Mouse (Mus musculus): ENCODE measurements at regions not wholly inside any gene's neighbourhood (a gene's known extent, or its start where the extent isn't known, plus 50 kb on each side); places are given as distances from the start of the nearest gene placed in this dataset.
A peak's percentile ranks its signal among the peaks of the same experiment; 100 is the strongest.

DNA sequence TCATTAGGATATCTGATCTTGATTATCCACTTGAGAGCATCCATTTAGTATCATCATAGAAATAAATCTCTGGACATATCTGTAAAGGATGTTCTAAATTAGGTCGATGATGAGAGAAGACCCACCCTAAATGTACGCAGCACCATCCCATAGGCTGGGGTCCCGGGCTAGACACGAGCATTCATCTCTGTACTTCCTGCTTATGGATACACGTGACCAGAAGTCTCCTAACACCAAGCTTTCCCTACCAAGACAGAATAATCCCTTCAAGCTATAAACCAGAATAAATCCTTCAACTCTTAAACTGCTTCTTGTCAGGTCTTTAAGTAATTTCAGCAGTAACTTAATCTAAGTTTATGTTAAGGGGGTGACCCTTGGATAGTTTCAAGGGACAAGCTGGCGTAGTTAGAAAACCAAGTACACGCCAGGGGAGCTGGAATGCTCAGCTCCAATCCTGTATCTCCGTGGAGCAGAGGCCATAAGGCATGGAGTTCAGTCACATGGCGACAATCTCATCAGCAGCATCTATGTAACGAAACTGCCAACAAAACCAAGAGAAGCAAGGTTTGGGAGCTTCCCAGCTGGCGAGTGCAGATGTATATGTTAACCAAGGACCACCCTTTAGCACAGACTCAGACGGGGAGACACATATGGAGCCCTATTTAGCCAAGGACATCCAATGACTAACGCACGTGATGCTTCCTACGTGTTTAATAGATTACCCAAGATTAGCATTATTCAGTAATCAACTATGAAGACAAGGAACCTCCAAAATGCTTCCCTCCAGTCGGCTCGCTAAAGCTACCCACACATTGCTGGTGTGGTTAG, 76.3 kb upstream of the Spdye4c start:
- ATAC-seq (replicated peaks; ENCODE audit: low FRiP score), result peak; percentile 62
- Histone ChIP-seq H3K4me3 (replicated peaks) (no peak overlapping the region), H3K27me3 (no peaks in the 10 kb centered on the region), H3K4me2 (no peak overlapping the region), H3K36me3 (no peaks in the 10 kb centered on the region), H3K9ac (no peak overlapping the region), H3K27ac (peak overlapping the region; percentile 59), H3K4me1 (peaks cover 22% of the 10 kb centered on the region), H3K9me3 (replicated peaks) (no peaks in the 10 kb centered on the region)
- 54% methylated on average over 17 of the region's 17 CpGs for WGBS

DNA sequence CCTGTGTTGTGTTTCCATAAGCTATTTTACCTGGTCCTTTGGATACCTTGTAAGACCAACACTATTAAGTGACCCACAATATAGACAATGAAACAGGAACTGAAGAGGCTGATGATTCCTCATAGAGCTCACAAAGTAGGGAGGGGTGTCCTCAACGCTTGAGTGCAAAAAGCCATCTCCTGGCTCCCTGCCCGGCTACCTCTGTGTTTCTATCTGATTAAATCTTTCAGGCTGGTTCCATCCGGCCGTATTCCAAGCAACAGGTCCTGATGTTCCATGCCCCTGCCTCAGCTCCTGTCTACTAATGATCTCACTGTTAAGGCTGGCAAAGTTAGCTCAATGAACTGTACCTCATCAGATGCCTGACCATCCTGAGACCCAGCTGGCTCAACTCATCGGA, 75.3 kb upstream of the Spdye4c start:
- Histone ChIP-seq H3K4me3 (replicated peaks) (no peak overlapping the region), H3K36me3 (no peaks in the 10 kb centered on the region), H3K9ac (no peak overlapping the region), H3K9me3 (replicated peaks) (no peaks in the 10 kb centered on the region), H3K27me3 (no peaks in the 10 kb centered on the region), H3K4me1 (peaks cover 22% of the 10 kb centered on the region), H3K4me2 (no peak overlapping the region), H3K27ac (peak overlapping the region; percentile 59; the same call in 1 of the 2 replicates)
- no peak for ATAC-seq (replicated peaks; ENCODE audit: low FRiP score)
- WGBS, result 42% methylated on average over 5 of the region's 5 CpGs

DNA sequence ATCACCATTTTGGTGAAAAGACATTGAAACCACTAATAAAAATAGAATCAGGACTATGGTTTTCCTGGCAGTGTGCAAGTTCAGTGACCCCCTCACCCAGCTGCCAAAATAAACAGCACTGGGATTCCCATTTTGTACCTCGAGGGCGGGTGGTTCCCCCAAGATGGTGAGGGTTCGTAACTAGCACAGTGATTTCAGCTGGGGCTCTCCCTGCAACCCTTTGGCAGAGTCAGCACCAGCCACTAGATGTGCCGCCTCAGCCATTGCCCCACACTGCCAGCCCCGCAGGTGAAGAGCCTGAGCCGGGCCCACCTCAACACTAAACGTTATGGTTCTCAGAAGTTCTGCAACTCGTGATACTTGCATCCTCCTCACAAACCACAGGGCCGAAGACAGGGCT, 74.3 kb upstream of the Spdye4c start:
- Histone ChIP-seq H3K36me3 (no peaks in the 10 kb centered on the region), H3K9ac (no peak overlapping the region), H3K27me3 (no peaks in the 10 kb centered on the region), H3K4me1 (peaks cover 25% of the 10 kb centered on the region), H3K27ac (no peak overlapping the region), H3K9me3 (replicated peaks) (no peaks in the 10 kb centered on the region), H3K4me2 (no peak overlapping the region), H3K4me3 (replicated peaks) (no peak overlapping the region)
- no peak for ATAC-seq (replicated peaks; ENCODE audit: low FRiP score)
- 74% methylated on average over 9 of the region's 9 CpGs for whole genome bisulfite sequencing

DNA sequence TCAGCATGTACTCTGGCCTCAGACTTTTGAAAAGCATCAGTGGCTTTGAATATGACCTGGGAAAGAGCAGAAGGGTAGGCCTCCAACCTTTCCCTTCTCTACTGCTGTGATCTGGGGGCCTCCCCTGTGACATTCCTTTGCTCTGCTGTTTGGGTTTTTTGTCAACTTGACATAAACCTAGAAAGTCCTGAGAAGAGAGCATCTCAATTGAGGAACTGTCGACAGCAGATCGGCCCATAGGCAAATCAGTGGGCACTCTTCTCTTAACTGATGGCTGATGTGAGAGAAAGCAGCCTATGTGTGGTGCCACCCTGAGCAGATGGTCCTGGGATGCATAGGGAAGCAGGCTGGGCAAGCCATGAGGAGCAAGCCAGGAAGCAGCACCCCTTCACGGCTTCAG, 72.9 kb upstream of the Spdye4c start:
- Histone ChIP-seq H3K27me3 (no peaks in the 10 kb centered on the region), H3K4me1 (peaks cover 25% of the 10 kb centered on the region), H3K4me2 (no peak overlapping the region), H3K36me3 (no peaks in the 10 kb centered on the region), H3K9me3 (replicated peaks) (no peaks in the 10 kb centered on the region), H3K4me3 (replicated peaks) (no peak overlapping the region), H3K27ac (no peak overlapping the region), H3K9ac (no peak overlapping the region)
- ATAC-seq (replicated peaks; ENCODE audit: low FRiP score), result no peak
- 93% methylated on average over 3 of the region's 3 CpGs for WGBS

DNA sequence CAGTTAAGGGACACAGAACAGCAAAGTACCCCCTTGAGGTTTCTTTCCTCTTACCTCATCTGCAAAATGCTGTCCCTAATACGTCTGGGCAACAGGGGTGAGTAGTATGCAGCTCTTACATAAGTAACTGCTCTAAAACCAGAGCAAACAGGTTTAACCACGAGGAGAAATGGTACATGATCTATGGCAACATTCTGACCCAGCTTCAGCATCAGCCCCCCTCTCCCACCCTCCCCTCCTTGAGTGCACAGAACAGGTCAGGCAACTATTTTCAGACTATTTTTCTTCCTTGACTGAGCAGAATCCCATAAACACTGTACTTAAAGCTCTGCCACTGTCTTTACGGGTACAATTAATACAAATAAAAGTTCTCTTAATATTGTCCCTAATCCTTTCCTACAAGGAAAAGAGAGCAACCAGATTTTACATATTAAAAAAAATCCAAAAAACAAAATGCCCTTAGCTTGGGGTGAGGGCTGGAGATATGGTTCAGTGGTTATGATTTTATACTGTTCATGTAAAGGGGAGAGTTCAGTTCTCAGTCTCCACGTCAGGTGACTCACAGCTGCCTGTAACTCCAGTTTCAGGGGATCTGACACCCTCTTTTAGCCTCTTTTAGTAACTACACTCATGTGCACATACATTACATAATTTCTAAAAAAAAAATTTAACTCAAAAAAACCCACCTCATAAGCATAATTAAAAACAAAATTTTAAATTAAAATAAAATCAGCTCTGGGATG, 69.1 kb upstream of the Spdye4c start:
- WGBS, result 26% methylated on average over 4 of the region's 4 CpGs
- no peak overlapping the region for H3K9ac ChIP-seq
- no peaks in the 10 kb centered on the region for H3K27me3 ChIP-seq
- no peaks in the 10 kb centered on the region for H3K9me3 ChIP-seq (replicated peaks)
- H3K4me1 ChIP-seq, result peaks cover 7% of the 10 kb centered on the region; the same call in 1 of the 2 replicates
- H3K27ac ChIP-seq, result peak overlapping the region; percentile 56; the same call in 1 of the 2 replicates
- H3K36me3 ChIP-seq, result no peaks in the 10 kb centered on the region
- no peak overlapping the region for H3K4me2 ChIP-seq
- no peak overlapping the region for H3K4me3 ChIP-seq (replicated peaks)
- peak; percentile 83 for ATAC-seq (replicated peaks; ENCODE audit: low FRiP score)

DNA sequence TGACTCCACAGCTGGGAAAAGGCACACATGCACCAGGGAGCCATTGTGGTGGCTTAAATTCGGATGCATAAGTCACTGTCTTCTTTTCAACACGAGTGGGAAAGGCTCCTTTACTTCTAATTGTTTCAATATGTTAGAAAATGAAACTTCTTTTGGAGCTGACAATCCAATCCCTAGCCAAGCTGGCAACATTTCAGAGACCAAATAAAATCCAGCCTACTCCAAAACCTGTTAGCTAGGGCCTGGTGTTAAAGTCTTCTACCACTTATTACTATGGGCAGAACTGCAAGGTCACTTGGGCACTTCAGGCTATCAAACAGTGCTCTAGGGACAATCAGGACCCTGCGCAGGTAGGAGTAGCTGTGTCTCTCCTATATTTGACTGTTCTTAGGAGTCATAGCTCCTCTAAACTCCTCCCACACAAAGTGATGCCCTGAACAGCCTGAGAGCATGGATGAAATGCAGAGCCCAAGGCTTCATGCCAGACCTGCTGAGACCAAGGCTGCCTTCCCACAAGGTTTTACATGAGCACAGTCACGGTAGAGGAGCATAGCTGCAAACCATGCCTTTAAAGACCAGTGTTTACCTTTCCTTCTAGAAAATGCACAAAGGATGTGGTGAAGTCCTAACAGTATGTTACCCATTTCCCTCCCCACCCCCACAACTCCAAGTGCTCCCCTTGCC, 67.4 kb upstream of the Spdye4c start:
- Histone ChIP-seq H3K36me3 (no peaks in the 10 kb centered on the region), H3K4me1 (peaks cover 6% of the 10 kb centered on the region; the same call in 1 of the 2 replicates), H3K9ac (no peak overlapping the region), H3K27ac (no peak overlapping the region), H3K9me3 (replicated peaks) (no peaks in the 10 kb centered on the region), H3K27me3 (no peaks in the 10 kb centered on the region), H3K4me2 (no peak overlapping the region), H3K4me3 (replicated peaks) (no peak overlapping the region)
- WGBS, result 76% methylated on average over 4 of the region's 4 CpGs
- ATAC-seq (replicated peaks; ENCODE audit: low FRiP score), result no peak

DNA sequence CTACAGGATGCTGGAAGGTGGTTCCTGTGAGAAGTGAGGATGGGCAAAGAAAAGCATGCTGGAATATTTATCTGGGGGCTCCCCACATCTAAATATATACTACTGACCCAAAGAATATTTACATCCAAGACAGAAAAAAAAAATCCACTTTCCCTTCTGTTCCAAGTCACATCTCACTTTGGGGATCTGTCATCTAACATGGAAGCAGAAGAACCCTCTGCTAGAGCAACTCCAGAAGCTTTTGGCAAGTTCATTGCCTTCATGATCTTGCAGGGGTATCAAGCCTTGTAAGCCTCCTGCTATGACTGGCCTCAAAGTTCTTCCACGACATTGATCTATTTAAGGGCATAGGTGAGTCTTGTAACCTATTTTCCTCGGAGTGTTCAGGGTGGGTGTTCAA, 64.9 kb upstream of the Spdye4c start:
- Histone ChIP-seq H3K4me2 (no peak overlapping the region), H3K9ac (no peak overlapping the region), H3K4me1 (peaks cover 6% of the 10 kb centered on the region; the same call in 1 of the 2 replicates), H3K4me3 (replicated peaks) (no peak overlapping the region), H3K9me3 (replicated peaks) (no peaks in the 10 kb centered on the region), H3K27ac (no peak overlapping the region), H3K27me3 (no peaks in the 10 kb centered on the region), H3K36me3 (no peaks in the 10 kb centered on the region)
- ATAC-seq (replicated peaks; ENCODE audit: low FRiP score), result no peak
- 68% methylated on average over 2 of the region's 2 CpGs for WGBS

DNA sequence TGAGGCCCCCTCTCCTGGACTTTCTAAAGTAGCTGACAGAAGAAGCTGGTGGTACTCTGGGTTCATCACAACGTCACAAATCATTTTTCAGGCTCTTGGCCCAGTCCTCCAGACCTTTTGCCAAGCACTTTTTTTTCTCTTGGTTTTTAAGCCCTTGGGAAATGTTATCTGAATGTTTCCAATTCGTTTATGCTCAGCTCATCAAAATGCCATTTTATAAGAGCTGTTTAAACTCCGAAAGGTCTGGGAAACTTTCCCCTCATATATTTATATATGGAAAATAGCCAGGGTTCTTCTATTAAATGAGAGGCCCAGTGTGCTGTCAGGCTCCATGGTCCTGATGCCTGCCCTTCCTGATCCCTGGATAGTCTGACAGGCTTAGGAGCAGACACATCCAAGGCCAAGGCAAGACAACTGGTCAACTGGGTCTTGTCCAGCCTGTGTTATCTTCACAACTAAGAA, 64.1 kb upstream of the Spdye4c start:
- Histone ChIP-seq H3K27me3 (no peaks in the 10 kb centered on the region), H3K4me2 (no peak overlapping the region), H3K9me3 (replicated peaks) (no peaks in the 10 kb centered on the region), H3K36me3 (no peaks in the 10 kb centered on the region), H3K4me1 (peaks cover 3% of the 10 kb centered on the region; the same call in 1 of the 2 replicates), H3K9ac (no peak overlapping the region), H3K4me3 (replicated peaks) (no peak overlapping the region), H3K27ac (no peak overlapping the region)
- 65% methylated on average over 3 of the region's 3 CpGs for WGBS
- no peak for ATAC-seq (replicated peaks; ENCODE audit: low FRiP score)

DNA sequence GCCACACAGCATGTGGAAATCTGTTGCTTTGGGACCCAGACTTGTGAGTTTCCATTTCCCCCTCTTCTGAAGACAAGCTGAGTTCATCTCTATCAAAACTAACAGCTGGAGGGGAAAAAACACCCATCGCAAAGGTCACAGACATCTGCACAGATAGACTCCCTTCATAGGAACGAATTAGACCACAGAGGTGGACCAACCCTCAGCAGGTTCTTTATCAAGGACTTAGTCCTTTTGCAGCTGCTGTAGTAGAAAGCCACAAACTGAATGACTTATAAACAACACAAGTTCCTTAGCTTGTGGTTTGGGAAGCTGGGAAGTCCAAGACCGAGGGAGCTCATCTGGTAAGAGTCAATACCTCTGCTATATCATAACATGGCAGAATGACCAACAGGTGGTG, 54.7 kb upstream of the Spdye4c start:
- Histone ChIP-seq H3K9me3 (replicated peaks) (no peaks in the 10 kb centered on the region), H3K4me2 (no peak overlapping the region), H3K36me3 (no peaks in the 10 kb centered on the region), H3K4me3 (replicated peaks) (no peak overlapping the region), H3K9ac (no peak overlapping the region), H3K27ac (no peak overlapping the region), H3K27me3 (no peaks in the 10 kb centered on the region), H3K4me1 (no peaks in the 10 kb centered on the region)
- ATAC-seq (replicated peaks; ENCODE audit: low FRiP score), result no peak
- WGBS, result 87% methylated on average over 3 of the region's 3 CpGs

DNA sequence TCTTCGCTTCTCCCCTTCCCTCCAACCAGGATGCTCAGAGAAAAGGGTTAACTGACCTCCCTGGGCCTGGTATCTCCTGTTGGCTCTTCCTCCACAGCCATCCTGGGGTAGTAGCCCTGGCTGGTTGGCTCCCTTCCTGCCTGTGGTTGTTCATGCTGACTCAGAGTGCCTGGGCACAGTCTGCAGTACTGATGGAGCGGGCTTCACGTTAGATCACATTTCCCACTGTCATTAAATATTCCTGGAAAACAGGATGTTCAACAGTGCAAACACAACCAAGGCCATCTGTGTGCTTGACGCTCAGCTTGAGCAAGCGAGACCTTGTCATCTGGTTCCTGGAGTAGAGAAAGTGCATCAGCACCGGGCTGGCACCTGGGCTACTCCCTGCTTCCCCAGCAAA, 53.6 kb upstream of the Spdye4c start:
- Histone ChIP-seq H3K4me1 (no peaks in the 10 kb centered on the region), H3K27me3 (no peaks in the 10 kb centered on the region), H3K27ac (no peak overlapping the region), H3K9ac (no peak overlapping the region), H3K9me3 (replicated peaks) (no peaks in the 10 kb centered on the region), H3K4me2 (no peak overlapping the region), H3K36me3 (no peaks in the 10 kb centered on the region), H3K4me3 (replicated peaks) (no peak overlapping the region)
- 61% methylated on average over 6 of the region's 6 CpGs for whole genome bisulfite sequencing
- ATAC-seq (replicated peaks; ENCODE audit: low FRiP score), result no peak

DNA sequence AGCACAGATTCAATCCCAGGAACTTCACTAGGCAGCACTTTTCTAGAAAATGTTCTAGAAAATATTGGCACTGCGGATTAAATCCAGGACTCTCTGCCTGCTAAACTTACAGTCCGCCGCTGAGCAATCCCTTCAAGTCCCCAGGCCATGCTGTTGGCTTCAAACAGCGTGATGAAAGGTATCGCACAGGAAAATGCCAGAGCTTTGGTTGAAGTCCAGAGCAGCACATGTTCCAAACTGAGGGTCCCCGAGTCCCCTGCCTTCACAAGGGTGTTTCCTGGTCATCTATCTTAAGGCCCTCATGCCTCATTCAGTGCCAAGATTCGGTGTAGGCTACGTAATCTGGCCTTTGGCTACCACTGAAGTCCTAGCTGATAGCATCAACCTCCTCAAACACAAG, 52.3 kb upstream of the Spdye4c start:
- 89% methylated on average over 8 of the region's 8 CpGs for WGBS
- H3K27me3 ChIP-seq, result no peaks in the 10 kb centered on the region
- H3K4me3 ChIP-seq (replicated peaks), result no peak overlapping the region
- H3K27ac ChIP-seq, result no peak overlapping the region
- H3K9me3 ChIP-seq (replicated peaks), result no peaks in the 10 kb centered on the region
- H3K9ac ChIP-seq, result no peak overlapping the region
- H3K4me1 ChIP-seq, result no peaks in the 10 kb centered on the region
- H3K4me2 ChIP-seq, result no peak overlapping the region
- no peaks in the 10 kb centered on the region for H3K36me3 ChIP-seq
- ATAC-seq (replicated peaks; ENCODE audit: low FRiP score), result no peak

Data from kidney, embryonic 15.5 days (tissue).